Mouse (Mus musculus) natural killer cell, adult 2 months (primary cell): ENCODE measurements around the gene Olfr531.

Experiments used
- DNase-seq, 2 experiments: peaks; one replicate each; pipeline ENCODE4 v3.0.0; 2022; ENCODE audit warnings: low spot score in 2 of 2

Gene Olfr531

GRCm38 (mm10) chr7:140402818-140403217 is at the start of gene Olfr531:
Olfr531 (minus strand) TSS chr7:140402918.
- DNase-seq, result no peak

GRCm38 (mm10) chr7:140443141-140443540 is 40.4 kb upstream of the Olfr531 start:
- no peak for DNase-seq

- no peak for DNase-seq
Measured at GRCm38 (mm10) chr7:140421539-140421938, 18.8 kb upstream of the Olfr531 start, which contains the start of gene Olfr532. Olfr532 (minus strand) TSS chr7:140421639.

- no peak for DNase-seq
Measured at GRCm38 (mm10) chr7:140376911-140377310, 25.8 kb downstream of the Olfr531 start.

- DNase-seq, result no peak
Measured at GRCm38 (mm10) chr7:140376231-140376630, 26.5 kb downstream of the Olfr531 start, which contains the start of gene Olfr530. Olfr530 (minus strand) TSS chr7:140376331.

GRCm38 (mm10) chr7:140374300-140374699 is 28.4 kb downstream of the Olfr531 start:
- no peak for DNase-seq

- no peak for DNase-seq
Measured at GRCm38 (mm10) chr7:140361571-140361970, 41.1 kb downstream of the Olfr531 start, which contains the start of gene Olfr60. Olfr60 (minus strand) TSS chr7:140361671.
